Mouse (Mus musculus) megakaryocyte, embryonic 14.5 days (primary cell): ENCODE data around the gene Parn.

ENCODE experiments used
- FLI1 ChIP-seq: IDR thresholded peaks from 2 replicates; pipeline ENCODE4 v1.6.1; 2012; ENCODE audit warnings: low read length, inconsistent platforms, mixed read lengths
- GATA1 ChIP-seq: IDR thresholded peaks from 3 replicates; pipeline ENCODE4 v1.6.1; 2012; ENCODE audit warnings: mixed read lengths, low read length, inconsistent platforms, borderline replicate concordance

DNA sequence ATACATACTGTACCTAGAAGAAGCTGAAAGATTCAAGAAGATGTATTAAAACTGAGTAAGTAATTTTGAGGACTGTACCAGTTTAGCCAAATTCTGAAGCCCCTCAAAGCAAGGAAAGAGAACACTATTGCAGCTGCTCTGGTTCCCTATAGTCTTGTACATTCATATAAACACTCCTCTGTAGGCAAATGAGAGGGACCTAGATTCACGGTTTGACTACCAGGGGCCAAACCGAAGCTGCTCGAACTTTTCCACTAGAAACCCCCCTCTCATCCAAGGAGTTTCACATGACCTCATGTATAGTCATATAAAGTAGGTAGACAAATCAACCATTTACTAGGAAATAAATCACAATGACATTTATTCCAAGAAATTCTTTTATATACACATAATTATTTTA is 9.1 kb downstream of the Parn start:
- TF ChIP-seq FLI1 = no peak
- TF ChIP-seq GATA1 = no peak
